Mouse (Mus musculus): ENCODE data around the gene Krt90. TPM values are rescaled to one million over a fixed set of nuclear protein-coding genes. Genes with fewer than 3 reads are reported as not detected.
A peak's percentile ranks its signal among the peaks of the same experiment; 100 is the strongest.
"Not testable (repeated sequence)": the region's sequence is repeated elsewhere in the genome, so short reads cannot be mapped to it uniquely, and the experiment has no call there.

Gene Krt90
- polyA plus RNA-seq, 1 experiment from 2014 or later = 0.36 TPM

DNA sequence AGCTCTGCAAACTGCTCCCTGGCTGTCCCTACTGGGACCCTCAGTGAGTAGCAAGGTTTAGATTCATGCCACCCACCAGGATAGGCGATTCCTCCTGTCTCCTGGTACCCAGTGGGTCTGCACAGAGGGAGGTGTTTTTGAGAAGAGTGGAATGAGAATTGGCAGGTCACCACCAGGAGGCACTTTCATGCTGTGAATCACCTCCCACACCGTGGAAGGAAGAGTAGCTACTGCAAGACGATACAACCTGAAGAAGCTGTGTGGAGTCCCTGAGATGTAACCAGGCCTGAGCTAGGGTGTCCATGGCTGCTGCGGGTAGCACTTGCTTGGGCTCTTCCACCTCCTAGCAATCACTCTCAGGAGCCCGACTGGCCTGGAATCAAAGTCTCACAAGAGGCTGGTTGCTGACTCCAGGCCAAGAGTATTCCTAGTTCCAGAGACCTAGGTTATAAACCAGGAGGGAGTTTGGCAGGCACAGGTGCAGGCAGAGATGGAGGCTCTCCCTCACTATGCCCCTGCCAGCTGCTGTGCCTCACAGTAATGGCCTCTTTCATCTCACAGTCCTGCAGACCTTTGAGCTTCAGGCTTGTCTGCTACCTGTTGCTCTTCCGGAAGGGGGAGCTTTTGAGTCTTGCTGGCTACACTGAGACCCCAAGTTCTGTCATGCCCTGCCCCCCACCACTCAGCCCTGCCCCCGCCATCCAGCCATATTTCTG, 24.7 kb downstream of the Krt90 start:
- H3K4me2 ChIP-seq (ENCODE audit: low read depth, low read length) = no peak overlapping the region
- H3K27me3 ChIP-seq (ENCODE audit: control insufficient read depth, insufficient read depth, low read length) = no peaks in the 10 kb centered on the region
- no peak overlapping the region for H3K9ac ChIP-seq (replicated peaks; ENCODE audit: low read length)
- 35% methylated on average over 7 of the region's 7 CpGs for WGBS
- ATAC-seq (replicated peaks; ENCODE audit: insufficient number of reproducible peaks, low FRiP score, low TSS enrichment, low read depth) = no peak
- no peaks in the 10 kb centered on the region for H3K4me1 ChIP-seq (ENCODE audit: control insufficient read depth, insufficient read depth, low read length)
- peak; percentile 22 for DNase-seq (ENCODE audit: low spot score)
- H3K9me3 ChIP-seq (replicated peaks; ENCODE audit: control insufficient read depth, low read length) = no peaks in the 10 kb centered on the region
- H3K27ac ChIP-seq (replicated peaks; ENCODE audit: low read depth, low read length) = no peak overlapping the region
- H3K36me3 ChIP-seq (replicated peaks; ENCODE audit: control insufficient read depth, insufficient read depth, low read depth, low read length) = no peaks in the 10 kb centered on the region
- no peak overlapping the region for H3K4me3 ChIP-seq (ENCODE audit: low read depth, low read length)

DNA sequence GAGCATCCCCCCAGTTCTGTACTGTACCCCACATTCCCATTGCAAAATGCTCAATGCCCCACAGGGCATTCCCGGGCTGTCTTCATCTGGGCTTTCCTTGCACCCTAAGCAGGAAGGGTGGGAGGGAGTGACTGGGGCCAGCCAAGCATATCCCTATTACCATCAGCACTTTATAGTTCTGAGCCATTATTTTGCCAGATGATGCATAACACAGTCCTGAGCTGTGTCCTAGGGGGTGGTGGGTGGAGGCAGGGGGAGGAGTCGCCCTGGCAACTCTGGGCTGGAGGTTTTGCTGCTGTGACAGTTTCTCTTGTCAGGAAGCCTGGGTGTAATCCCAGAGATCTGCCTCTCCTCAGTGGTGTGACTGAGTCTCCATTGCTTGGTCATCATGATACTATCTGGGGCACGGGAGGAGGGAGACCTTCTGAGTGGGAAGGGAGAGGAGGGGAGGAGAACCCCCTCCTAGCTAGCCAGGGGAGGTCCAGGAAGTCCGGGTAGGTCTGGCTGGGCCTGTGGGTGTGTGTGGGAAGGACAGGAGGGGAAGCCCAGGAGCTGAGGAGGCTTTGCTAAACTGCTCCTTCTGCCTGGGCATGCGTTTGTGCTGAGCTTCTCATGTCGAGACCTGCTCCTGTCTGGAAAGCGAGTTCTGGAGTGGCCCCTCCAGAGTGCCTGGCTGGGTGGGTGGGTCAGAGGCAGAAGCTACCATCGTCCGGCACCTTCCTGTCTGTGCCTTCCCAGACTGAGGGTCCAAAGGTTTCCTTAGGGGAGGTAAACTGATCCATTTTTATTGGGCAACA, 26.5 kb downstream of the Krt90 start:
- Histone ChIP-seq H3K4me2 (ENCODE audit: low read depth, low read length) (no peak overlapping the region), H3K36me3 (replicated peaks; ENCODE audit: control insufficient read depth, insufficient read depth, low read depth, low read length) (no peaks in the 10 kb centered on the region), H3K4me1 (ENCODE audit: control insufficient read depth, insufficient read depth, low read length) (no peaks in the 10 kb centered on the region), H3K9ac (replicated peaks; ENCODE audit: low read length) (no peak overlapping the region), H3K27ac (replicated peaks; ENCODE audit: low read depth, low read length) (no peak overlapping the region), H3K9me3 (replicated peaks; ENCODE audit: control insufficient read depth, low read length) (no peaks in the 10 kb centered on the region), H3K27me3 (ENCODE audit: control insufficient read depth, insufficient read depth, low read length) (no peaks in the 10 kb centered on the region), H3K4me3 (ENCODE audit: low read depth, low read length) (no peak overlapping the region)
- ATAC-seq (replicated peaks; ENCODE audit: insufficient number of reproducible peaks, low FRiP score, low TSS enrichment, low read depth) (no peak; the same call in 1 of the 2 replicates), DNase-seq (ENCODE audit: low spot score) (no peak)
- WGBS = 66% methylated on average over 9 of the region's 9 CpGs

DNA sequence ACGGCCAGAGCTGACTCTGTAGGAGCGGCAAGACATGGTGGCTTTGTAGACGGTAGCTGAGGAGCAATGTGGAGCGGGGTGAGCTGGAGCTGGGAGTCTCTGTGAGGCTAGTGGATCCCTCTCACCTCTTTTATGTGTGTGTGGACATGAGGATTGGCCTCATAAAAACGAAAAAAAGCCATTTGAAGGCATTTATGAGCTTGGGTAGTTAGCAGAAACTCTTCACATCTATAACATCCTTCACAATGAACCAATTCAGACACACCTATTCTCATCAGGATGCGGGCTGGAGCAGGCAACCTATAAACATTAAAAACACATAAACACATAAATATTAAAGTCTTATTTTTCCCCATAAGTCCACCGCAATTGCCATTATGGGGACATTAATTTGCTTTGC, 30.0 kb downstream of the Krt90 start, which contains the start of gene Krt84:
Gene Krt84, minus strand, starts transcription at position 101 of the 400 bp plus-strand sequence.
- H3K9me3 ChIP-seq (replicated peaks; ENCODE audit: control insufficient read depth, low read length) = no peaks in the 10 kb centered on the region
- H3K4me1 ChIP-seq (ENCODE audit: control insufficient read depth, insufficient read depth, low read length) = no peaks in the 10 kb centered on the region
- no peak within 1 kb of the TSS for H3K27ac ChIP-seq (replicated peaks; ENCODE audit: low read depth, low read length)
- DNase-seq (ENCODE audit: low spot score) (no peak), ATAC-seq (replicated peaks; ENCODE audit: insufficient number of reproducible peaks, low FRiP score, low TSS enrichment, low read depth) (no peak)
- 87% methylated on average over 7 of the region's 7 CpGs for WGBS
- no peak within 1 kb of the TSS for H3K9ac ChIP-seq (replicated peaks; ENCODE audit: low read length)
- no peak within 1 kb of the TSS for H3K4me2 ChIP-seq (ENCODE audit: low read depth, low read length)
- no peaks in the 10 kb centered on the region for H3K36me3 ChIP-seq (replicated peaks; ENCODE audit: control insufficient read depth, insufficient read depth, low read depth, low read length)
- no peak within 1 kb of the TSS for H3K4me3 ChIP-seq (ENCODE audit: low read depth, low read length)
- H3K27me3 ChIP-seq (ENCODE audit: control insufficient read depth, insufficient read depth, low read length) = no peaks in the 10 kb centered on the region

DNA sequence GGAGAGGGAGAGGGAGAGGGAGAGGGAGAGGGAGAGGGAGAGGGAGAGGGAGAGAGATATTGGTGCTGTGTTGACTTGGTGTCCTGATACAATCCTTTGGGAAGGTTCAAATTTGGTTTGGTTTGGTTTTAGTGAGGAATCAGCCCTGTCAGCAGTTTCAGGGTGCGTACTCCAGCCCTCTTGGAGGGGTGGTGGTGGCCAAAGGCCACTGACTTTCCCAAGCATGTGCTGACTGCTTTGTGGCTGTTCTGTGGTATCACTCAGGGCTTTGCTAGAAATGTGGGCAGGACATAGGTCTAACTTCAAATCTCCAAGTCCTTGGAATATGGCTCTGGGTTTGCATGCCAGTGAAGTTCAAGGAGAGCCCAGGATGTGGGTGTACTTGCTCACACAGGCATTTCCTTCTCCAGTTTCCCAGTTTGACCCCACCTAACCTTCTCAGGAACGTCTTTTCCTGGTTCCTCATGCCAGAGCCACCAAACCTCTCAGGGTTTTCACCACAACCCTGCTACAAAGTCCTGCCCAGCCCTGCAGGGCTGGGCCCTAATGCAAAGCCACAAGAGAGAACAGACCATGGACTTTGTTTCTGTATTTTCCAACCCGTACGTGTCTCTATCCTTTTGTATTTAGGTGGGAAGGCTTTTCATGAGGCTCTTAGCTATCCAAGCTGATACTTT, 40.1 kb downstream of the Krt90 start:
- WGBS = 68% methylated on average over 4 of the region's 4 CpGs
- Histone ChIP-seq H3K27me3 (ENCODE audit: control insufficient read depth, insufficient read depth, low read length) (no peaks in the 10 kb centered on the region), H3K4me2 (ENCODE audit: low read depth, low read length) (no peak overlapping the region), H3K36me3 (replicated peaks; ENCODE audit: control insufficient read depth, insufficient read depth, low read depth, low read length) (no peaks in the 10 kb centered on the region), H3K4me1 (ENCODE audit: control insufficient read depth, insufficient read depth, low read length) (no peaks in the 10 kb centered on the region), H3K9me3 (replicated peaks; ENCODE audit: control insufficient read depth, low read length) (no peaks in the 10 kb centered on the region), H3K9ac (replicated peaks; ENCODE audit: low read length) (no peak overlapping the region), H3K27ac (replicated peaks; ENCODE audit: low read depth, low read length) (no peak overlapping the region), H3K4me3 (ENCODE audit: low read depth, low read length) (no peak overlapping the region)
- ATAC-seq (replicated peaks; ENCODE audit: insufficient number of reproducible peaks, low FRiP score, low TSS enrichment, low read depth) (no peak), DNase-seq (ENCODE audit: low spot score) (no peak)

DNA sequence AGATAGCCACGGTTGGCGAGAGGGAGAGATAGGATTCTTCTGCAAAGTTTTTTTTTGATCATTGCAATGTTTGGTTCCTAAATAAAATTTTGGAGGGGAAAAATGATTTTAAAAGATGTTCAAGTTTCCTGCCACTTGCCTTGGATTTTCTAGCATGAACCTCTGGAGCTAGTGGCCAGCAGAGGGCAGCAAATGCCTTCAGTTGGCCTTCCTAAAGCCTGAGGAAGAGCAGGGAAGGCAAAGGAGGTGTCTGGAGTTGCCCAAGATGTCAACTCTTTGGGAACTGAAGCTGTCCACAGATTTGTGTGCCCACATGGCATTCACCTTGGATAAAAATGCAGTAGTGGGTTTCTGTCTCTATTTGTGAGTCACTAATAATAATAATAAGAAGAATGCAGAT, 43.0 kb downstream of the Krt90 start:
- Histone ChIP-seq H3K4me3 (ENCODE audit: low read depth, low read length) (no peak overlapping the region), H3K9me3 (replicated peaks; ENCODE audit: control insufficient read depth, low read length) (no peaks in the 10 kb centered on the region), H3K27me3 (ENCODE audit: control insufficient read depth, insufficient read depth, low read length) (no peaks in the 10 kb centered on the region), H3K36me3 (replicated peaks; ENCODE audit: control insufficient read depth, insufficient read depth, low read depth, low read length) (no peaks in the 10 kb centered on the region), H3K4me2 (ENCODE audit: low read depth, low read length) (no peak overlapping the region), H3K9ac (replicated peaks; ENCODE audit: low read length) (no peak overlapping the region), H3K4me1 (ENCODE audit: control insufficient read depth, insufficient read depth, low read length) (no peaks in the 10 kb centered on the region), H3K27ac (replicated peaks; ENCODE audit: low read depth, low read length) (no peak overlapping the region)
- ATAC-seq (replicated peaks; ENCODE audit: insufficient number of reproducible peaks, low FRiP score, low TSS enrichment, low read depth) (no peak), DNase-seq (ENCODE audit: low spot score) (peak; percentile 88)
- 7% methylated on average over 2 of the region's 2 CpGs for WGBS

DNA sequence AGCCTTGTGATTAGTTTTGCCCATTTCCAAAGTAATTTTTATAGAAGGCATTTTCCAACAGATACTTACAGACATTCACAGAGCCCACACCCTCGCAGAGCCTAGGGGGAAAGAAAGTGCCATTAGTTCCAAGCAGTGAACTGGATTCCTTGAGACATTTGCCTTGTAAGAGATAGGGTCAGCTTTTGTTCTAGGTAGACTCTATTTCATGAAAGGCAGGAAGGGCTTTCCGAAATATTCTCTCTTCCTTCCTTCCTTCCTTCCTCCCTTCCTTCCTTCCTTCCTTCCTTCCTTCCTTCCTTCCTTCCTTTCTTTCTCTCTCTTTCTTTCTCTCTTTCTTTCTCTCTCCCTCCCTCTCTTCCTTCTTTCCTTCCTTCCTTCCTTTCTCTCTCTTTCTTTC, 45.6 kb downstream of the Krt90 start, which contains the start of gene Gm49425:
Gene Gm49425, minus strand, starts transcription at position 101 of the 400 bp plus-strand sequence.
- not testable (repeated sequence) for H3K36me3 ChIP-seq (replicated peaks; ENCODE audit: control insufficient read depth, insufficient read depth, low read depth, low read length); H3K9me3 ChIP-seq (replicated peaks; ENCODE audit: control insufficient read depth, low read length); H3K4me3 ChIP-seq (ENCODE audit: low read depth, low read length); H3K4me1 ChIP-seq (ENCODE audit: control insufficient read depth, insufficient read depth, low read length); H3K9ac ChIP-seq (replicated peaks; ENCODE audit: low read length); H3K27me3 ChIP-seq (ENCODE audit: control insufficient read depth, insufficient read depth, low read length); H3K4me2 ChIP-seq (ENCODE audit: low read depth, low read length); ATAC-seq (replicated peaks; ENCODE audit: insufficient number of reproducible peaks, low FRiP score, low TSS enrichment, low read depth); H3K27ac ChIP-seq (replicated peaks; ENCODE audit: low read depth, low read length); DNase-seq (ENCODE audit: low spot score)
- WGBS = 75% methylated on average over 2 of the region's 2 CpGs

DNA sequence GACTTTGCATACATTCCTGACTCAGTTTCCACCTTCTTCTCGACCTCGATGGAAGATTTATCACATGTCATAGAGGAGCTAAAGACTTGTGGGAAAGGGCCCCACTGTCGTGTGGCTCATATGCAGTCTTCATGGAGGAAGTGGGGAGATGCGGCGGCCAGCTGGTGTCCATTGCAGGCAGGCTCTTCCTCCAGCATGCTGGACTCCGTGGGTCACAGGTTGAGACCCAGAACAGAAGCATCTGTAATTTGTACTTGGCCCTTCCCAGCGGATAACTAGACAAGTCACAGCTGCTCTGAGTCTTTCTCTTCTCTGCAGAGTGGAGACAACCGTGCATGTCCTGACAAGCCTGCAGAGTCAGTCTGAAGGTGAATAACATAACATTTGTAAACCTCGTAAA, 54.5 kb downstream of the Krt90 start:
- no peak overlapping the region for H3K9ac ChIP-seq (replicated peaks; ENCODE audit: low read length)
- no peak overlapping the region for H3K4me2 ChIP-seq (ENCODE audit: low read depth, low read length)
- H3K36me3 ChIP-seq (replicated peaks; ENCODE audit: control insufficient read depth, insufficient read depth, low read depth, low read length) = no peaks in the 10 kb centered on the region
- no peak overlapping the region for H3K27ac ChIP-seq (replicated peaks; ENCODE audit: low read depth, low read length)
- DNase-seq (ENCODE audit: low spot score) = peak; percentile 8
- H3K4me1 ChIP-seq (ENCODE audit: control insufficient read depth, insufficient read depth, low read length) = no peaks in the 10 kb centered on the region
- no peak overlapping the region for H3K4me3 ChIP-seq (ENCODE audit: low read depth, low read length)
- no peak for ATAC-seq (replicated peaks; ENCODE audit: insufficient number of reproducible peaks, low FRiP score, low TSS enrichment, low read depth)
- WGBS = 77% methylated on average over 9 of the region's 9 CpGs
- no peaks in the 10 kb centered on the region for H3K9me3 ChIP-seq (replicated peaks; ENCODE audit: control insufficient read depth, low read length)
- H3K27me3 ChIP-seq (ENCODE audit: control insufficient read depth, insufficient read depth, low read length) = no peaks in the 10 kb centered on the region
